Mouse (Mus musculus) limb, embryonic 11.5 days (tissue): ENCODE results near the gene Diras1. TPM values are rescaled to one million over a fixed set of nuclear protein-coding genes. Genes with fewer than 3 reads are reported as not detected.
"Not testable (repeated sequence)": the region's sequence is repeated elsewhere in the genome, so short reads cannot be mapped to it uniquely, and the experiment has no call there.

Experiments
- ATAC-seq: fragments of 200-750 bp; cut with Nextera tagmentation; 2 replicates; pipeline ENCODE4 v1.8.0; 2017; ENCODE audit warnings: low read depth; ENCODE audit not compliant: insufficient number of reproducible peaks, low FRiP score, low TSS enrichment
- DNase-seq: peaks from one replicate; pipeline ENCODE4 v3.0.0-alpha.2; 2015; ENCODE audit warnings: low spot score
- H3K27ac ChIP-seq: fragments of 300-500 bp; sonication (generic); replicated peaks from 2 replicates; pipeline ENCODE4 v1.5.1; 2014; ENCODE audit warnings: low read depth, mild to moderate bottlenecking, low read length
- H3K27me3 ChIP-seq: fragments of 300-500 bp; sonication (generic); 2 replicates; pipeline ENCODE4 v1.6.1; 2014; ENCODE audit warnings: mild to moderate bottlenecking, low read length, mixed read lengths; ENCODE audit not compliant: control insufficient read depth, insufficient read depth
- H3K36me3 ChIP-seq: fragments of 300-500 bp; sonication (generic); 2 replicates; pipeline ENCODE4 v1.6.1; 2014; ENCODE audit warnings: mild to moderate bottlenecking, low read length, moderate library complexity, mixed read lengths; ENCODE audit not compliant: control insufficient read depth, insufficient read depth
- H3K4me1 ChIP-seq: fragments of 300-500 bp; sonication (generic); 2 replicates; pipeline ENCODE4 v1.6.1; 2014; ENCODE audit warnings: low read length, mixed read lengths; ENCODE audit not compliant: control insufficient read depth, insufficient read depth
- H3K4me2 ChIP-seq: fragments of 300-500 bp; sonication (generic); 2 replicates; pipeline ENCODE4 v1.6.1; 2014; ENCODE audit warnings: low read depth, mild to moderate bottlenecking, moderate library complexity; ENCODE audit not compliant: severe bottlenecking
- H3K4me3 ChIP-seq: fragments of 300-500 bp; sonication (generic); 2 replicates; pipeline ENCODE4 v1.5.1; 2014; ENCODE audit warnings: low read depth, low read length
- H3K9ac ChIP-seq: fragments of 300-500 bp; sonication (generic); 2 replicates; pipeline ENCODE4 v1.6.1; 2014; ENCODE audit warnings: mild to moderate bottlenecking, low read length
- H3K9me3 ChIP-seq: fragments of 300-500 bp; sonication (generic); 2 replicates; pipeline ENCODE4 v1.6.1; 2016; ENCODE audit warnings: low read length; ENCODE audit not compliant: control insufficient read depth
- WGBS: fragments of 180-500 bp; shearing (Covaris S2); extraction: QIAGEN DNeasy Blood & Tissue Kit; methylation state at CpG from one replicate; pipeline ENCODE4 v1.1.7; 2014; 5-methylcytosine and 5-hydroxymethylcytosine counted together
- polyA plus RNA-seq: library from polyadenylated mRNA; unstranded; fragments of >200 nt; fragmentation: Nextera tagmentation; extraction: Ambion mirVana; gene quantifications from 2 replicates; pipeline ENCODE4 v1.2.1, GENCODE M21; 2014

Diras1 gene
- polyA plus RNA-seq, 1 experiment from 2014 or later: 0.07 TPM

GRCm38 (mm10) chr10:81058896-81059295, 33.4 kb upstream of the Diras1 start:
- ATAC-seq (no peak), DNase-seq (no peak)
- Histone ChIP-seq H3K4me3 (peak overlapping the region; percentile 76; the same call in 1 of the 2 replicates), H3K4me1 (peaks cover 10% of the 10 kb centered on the region), H3K27ac (no peak overlapping the region), H3K9me3 (no peaks in the 10 kb centered on the region), H3K36me3 (peaks cover 2% of the 10 kb centered on the region; the same call in 1 of the 2 replicates), H3K27me3 (no peaks in the 10 kb centered on the region), H3K4me2 (peak overlapping the region; percentile 48), H3K9ac (no peak overlapping the region)
- 89% methylated on average over 6 of the region's 6 CpGs for WGBS

- 94% methylated on average over 23 of the region's 23 CpGs for WGBS
- Histone ChIP-seq H3K4me3 (no peak overlapping the region), H3K4me2 (0 out of 2 replicates have a peak overlapping the region, but pooled peaks have one; percentile 4), H3K27ac (no peak overlapping the region), H3K36me3 (peaks cover 4% of the 10 kb centered on the region; the same call in 1 of the 2 replicates), H3K9ac (no peak overlapping the region), H3K27me3 (no peaks in the 10 kb centered on the region), H3K9me3 (no peaks in the 10 kb centered on the region), H3K4me1 (peaks cover 10% of the 10 kb centered on the region)
- ATAC-seq (no peak), DNase-seq (no peak)
Measured at GRCm38 (mm10) chr10:81057406-81058130, 32.1 kb upstream of the Diras1 start.

DNA sequence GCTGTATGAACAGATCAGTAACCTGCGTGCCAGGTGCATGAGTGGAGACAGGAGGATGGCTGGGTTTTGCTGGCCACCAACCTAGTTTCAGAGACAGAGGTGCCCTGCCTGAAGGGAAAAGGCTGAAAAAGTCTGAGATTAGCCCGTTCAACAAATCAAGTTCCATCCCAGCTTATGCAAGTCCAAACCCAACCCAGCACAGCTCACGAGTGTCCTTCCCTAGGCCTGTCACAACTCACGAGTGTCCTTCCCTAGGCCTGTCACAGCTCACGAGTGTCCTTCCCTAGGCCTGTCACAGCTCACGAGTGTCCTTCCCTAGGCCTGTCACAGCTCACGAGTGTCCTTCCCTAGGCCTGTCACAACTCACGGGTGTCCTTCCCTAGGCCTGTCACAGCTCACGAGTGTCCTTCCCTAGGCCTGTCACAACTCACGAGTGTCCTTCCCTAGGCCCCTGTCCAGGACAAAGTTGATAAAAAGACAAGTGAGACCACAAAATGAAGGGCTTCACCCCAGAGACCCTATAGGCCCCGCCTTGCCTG, 30.4 kb upstream of the Diras1 start:
- not testable (repeated sequence) for DNase-seq, ATAC-seq, H3K9me3 ChIP-seq, H3K27ac ChIP-seq, H3K27me3 ChIP-seq, H3K4me2 ChIP-seq, H3K9ac ChIP-seq, H3K4me3 ChIP-seq
- Histone ChIP-seq H3K36me3 (peaks cover 15% of the 10 kb centered on the region), H3K4me1 (peaks cover 10% of the 10 kb centered on the region)
- 80% methylated on average over 11 of the region's 11 CpGs for WGBS

- H3K36me3 ChIP-seq: peaks cover 18% of the 10 kb centered on the region
- H3K9ac ChIP-seq: no peak overlapping the region
Measured at GRCm38 (mm10) chr10:81055169-81055568, 29.7 kb upstream of the Diras1 start.

GRCm38 (mm10) chr10:81052577-81052976, 27.1 kb upstream of the Diras1 start:
- WGBS: 96% methylated on average over 5 of the region's 5 CpGs

More at GRCm38 (mm10) chr10:81055169-81055568, 29.7 kb upstream of the Diras1 start:
- Histone ChIP-seq H3K27me3 (no peaks in the 10 kb centered on the region), H3K4me2 (no peak overlapping the region), H3K4me3 (no peak overlapping the region), H3K4me1 (peaks cover 10% of the 10 kb centered on the region), H3K9me3 (no peaks in the 10 kb centered on the region), H3K27ac (no peak overlapping the region)
- 90% methylated on average over 6 of the region's 6 CpGs for WGBS
- no peak for DNase-seq
- ATAC-seq: no peak

DNA sequence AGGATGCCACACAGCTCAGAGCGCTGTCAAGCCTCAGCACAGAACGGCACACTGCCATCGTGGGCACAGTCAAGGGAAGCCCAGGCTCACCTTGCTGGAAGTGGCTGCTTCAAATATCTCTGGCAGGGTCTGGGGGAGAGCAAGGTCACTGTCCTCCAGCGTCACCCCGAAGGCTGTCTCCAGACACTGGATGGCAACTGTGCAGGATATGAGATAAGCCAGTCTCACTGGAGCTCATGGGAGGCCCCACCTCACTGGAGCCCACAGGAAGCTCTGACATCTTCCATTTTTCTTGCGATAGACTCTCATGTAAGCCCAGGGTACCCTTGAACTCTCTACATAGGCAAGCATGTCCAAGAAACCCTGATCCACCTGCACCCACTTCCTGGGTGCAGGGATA, 25.7 kb upstream of the Diras1 start:
- Histone ChIP-seq H3K36me3 (peaks cover 43% of the 10 kb centered on the region), H3K4me1 (no peaks in the 10 kb centered on the region), H3K4me3 (no peak overlapping the region), H3K27ac (no peak overlapping the region), H3K4me2 (no peak overlapping the region), H3K27me3 (no peaks in the 10 kb centered on the region), H3K9me3 (no peaks in the 10 kb centered on the region), H3K9ac (no peak overlapping the region)
- DNase-seq: no peak
- WGBS: 95% methylated on average over 6 of the region's 6 CpGs
- no peak for ATAC-seq

More at GRCm38 (mm10) chr10:81052577-81052976, 27.1 kb upstream of the Diras1 start:
- ATAC-seq: no peak
- Histone ChIP-seq H3K9ac (no peak overlapping the region), H3K4me3 (no peak overlapping the region), H3K9me3 (no peaks in the 10 kb centered on the region), H3K4me2 (no peak overlapping the region), H3K27ac (no peak overlapping the region), H3K4me1 (0 out of 2 replicates have a peak, but pooled peaks cover 3% of the 10 kb centered on the region), H3K27me3 (no peaks in the 10 kb centered on the region), H3K36me3 (peaks cover 40% of the 10 kb centered on the region)
- DNase-seq: no peak

GRCm38 (mm10) chr10:81050645-81051044, 25.2 kb upstream of the Diras1 start:
- Histone ChIP-seq H3K9ac (no peak overlapping the region), H3K4me3 (no peak overlapping the region), H3K27ac (no peak overlapping the region), H3K4me2 (no peak overlapping the region), H3K4me1 (no peaks in the 10 kb centered on the region), H3K9me3 (no peaks in the 10 kb centered on the region), H3K36me3 (peaks cover 46% of the 10 kb centered on the region), H3K27me3 (no peaks in the 10 kb centered on the region)
- DNase-seq (peak; percentile 47), ATAC-seq (no peak)
- WGBS: 94% methylated on average over 4 of the region's 4 CpGs

DNA sequence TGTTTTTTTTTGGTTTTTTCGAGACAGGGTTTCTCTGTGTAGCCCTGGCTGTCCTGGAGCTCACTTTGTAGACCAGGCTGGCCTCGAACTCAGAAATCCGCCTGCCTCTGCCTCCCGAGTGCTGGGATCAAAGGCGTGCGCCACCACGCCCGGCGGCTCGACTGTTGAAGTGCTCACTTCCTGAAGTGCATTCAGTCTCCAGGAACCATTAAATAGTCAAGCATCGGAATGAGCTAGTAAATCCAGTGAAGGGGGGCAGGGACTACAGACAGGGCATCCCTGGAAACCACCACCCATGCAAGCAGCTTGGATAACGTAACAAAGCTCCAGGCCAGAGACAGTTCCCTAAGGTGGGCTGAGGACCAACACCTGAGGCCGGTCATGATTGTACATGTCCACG, 19.8 kb upstream of the Diras1 start:
- H3K9me3 ChIP-seq, H3K27ac ChIP-seq, DNase-seq, ATAC-seq, H3K27me3 ChIP-seq, H3K9ac ChIP-seq, H3K4me2 ChIP-seq, H3K4me3 ChIP-seq, H3K4me1 ChIP-seq: not testable (repeated sequence)
- 93% methylated on average over 14 of the region's 14 CpGs for WGBS
- H3K36me3 ChIP-seq: peaks cover 44% of the 10 kb centered on the region
